Mouse (Mus musculus) liver, embryonic 11.5 days (tissue): ENCODE data around the gene 1810010D01Rik. TPM values are rescaled to one million over a fixed set of nuclear protein-coding genes. Genes with fewer than 3 reads are reported as not detected.

Experiments used
- ATAC-seq: fragments of 200-750 bp; cut with Nextera tagmentation; replicated peaks from 2 replicates; pipeline ENCODE4 v1.8.0; 2017; ENCODE audit warnings: moderate number of reproducible peaks, mild to moderate bottlenecking, moderate TSS enrichment, moderate library complexity; ENCODE audit not compliant: low FRiP score
- DNase-seq: peaks from one replicate; pipeline ENCODE4 v3.0.0-alpha.2; 2017; ENCODE audit warnings: low spot score
- H3K27ac ChIP-seq: fragments of 300-500 bp; sonication (generic); 2 replicates; pipeline ENCODE4 v1.5.1; 2014; ENCODE audit warnings: mild to moderate bottlenecking, low read depth, low read length, control low read depth
- H3K27me3 ChIP-seq: fragments of 300-500 bp; sonication (generic); replicated peaks from 2 replicates; pipeline ENCODE4 v1.6.1; 2014; ENCODE audit warnings: low read length, mixed read lengths; ENCODE audit not compliant: control insufficient read depth, insufficient read depth
- H3K36me3 ChIP-seq: fragments of 300-500 bp; sonication (generic); 2 replicates; pipeline ENCODE4 v1.6.1; 2014; ENCODE audit warnings: mild to moderate bottlenecking, low read length, moderate library complexity, mixed read lengths; ENCODE audit not compliant: control insufficient read depth, insufficient read depth
- H3K4me1 ChIP-seq: fragments of 300-500 bp; sonication (generic); replicated peaks from 2 replicates; pipeline ENCODE4 v1.6.1; 2014; ENCODE audit warnings: low read length, mixed read lengths; ENCODE audit not compliant: control insufficient read depth, insufficient read depth
- H3K4me2 ChIP-seq: fragments of 300-500 bp; sonication (generic); 2 replicates; pipeline ENCODE4 v1.6.1; 2014; ENCODE audit warnings: mild to moderate bottlenecking, control low read depth, moderate library complexity
- H3K4me3 ChIP-seq: fragments of 300-500 bp; sonication (generic); 2 replicates; pipeline ENCODE4 v1.5.1; 2014; ENCODE audit warnings: low read depth, low read length, control low read depth
- H3K9ac ChIP-seq: fragments of 300-500 bp; sonication (generic); 2 replicates; pipeline ENCODE4 v1.6.1; 2014; ENCODE audit warnings: low read depth, low read length, control low read depth
- H3K9me3 ChIP-seq: fragments of 300-500 bp; sonication (generic); 2 replicates; pipeline ENCODE4 v1.6.1; 2016; ENCODE audit warnings: low read length, inconsistent platforms, mixed read lengths; ENCODE audit not compliant: control insufficient read depth
- WGBS: fragments of 180-500 bp; shearing (Covaris S2); extraction: QIAGEN DNeasy Blood & Tissue Kit; methylation state at CpG from one replicate; pipeline ENCODE4 v1.1.7; 2014; 5-methylcytosine and 5-hydroxymethylcytosine counted together
- polyA plus RNA-seq: library from polyadenylated mRNA; unstranded; fragments of >200 nt; fragmentation: Nextera tagmentation; extraction: Ambion mirVana; gene quantifications from 2 replicates; pipeline ENCODE4 v1.2.1, GENCODE M21; 2014

The 1810010D01Rik gene
- polyA plus RNA-seq, 1 experiment from 2014 or later: 0.67 TPM

- 82% methylated on average over 4 of the region's 4 CpGs for WGBS
- no peak overlapping the region for H3K4me3 ChIP-seq
- H3K27ac ChIP-seq: no peak overlapping the region
- H3K9me3 ChIP-seq: no peaks in the 10 kb centered on the region
- no peak for ATAC-seq
- no peak overlapping the region for H3K4me2 ChIP-seq
- no peaks in the 10 kb centered on the region for H3K27me3 ChIP-seq
- no peaks in the 10 kb centered on the region for H3K36me3 ChIP-seq
- H3K9ac ChIP-seq: no peak overlapping the region
- DNase-seq: no peak
- no peaks in the 10 kb centered on the region for H3K4me1 ChIP-seq
Measured at GRCm38 (mm10) chr7:145240929-145241328, 33.0 kb upstream of the 1810010D01Rik start.

GRCm38 (mm10) chr7:145239736-145240505, 32.0 kb upstream of the 1810010D01Rik start:
- H3K4me3 ChIP-seq: no peak overlapping the region
- H3K9ac ChIP-seq: no peak overlapping the region
- no peaks in the 10 kb centered on the region for H3K36me3 ChIP-seq
- ATAC-seq: no peak
- H3K4me1 ChIP-seq: no peaks in the 10 kb centered on the region
- no peaks in the 10 kb centered on the region for H3K9me3 ChIP-seq
- no peak overlapping the region for H3K4me2 ChIP-seq
- 74% methylated on average over 8 of the region's 8 CpGs for WGBS
- no peaks in the 10 kb centered on the region for H3K27me3 ChIP-seq
- no peak for DNase-seq
- H3K27ac ChIP-seq: no peak overlapping the region

- Histone ChIP-seq H3K9me3 (no peaks in the 10 kb centered on the region), H3K27me3 (no peaks in the 10 kb centered on the region), H3K4me3 (no peak overlapping the region), H3K36me3 (no peaks in the 10 kb centered on the region), H3K4me1 (no peaks in the 10 kb centered on the region), H3K9ac (no peak overlapping the region), H3K27ac (no peak overlapping the region), H3K4me2 (no peak overlapping the region)
- DNase-seq: no peak
- WGBS: 58% methylated on average over 6 of the region's 6 CpGs
- ATAC-seq: no peak
Measured at GRCm38 (mm10) chr7:145239145-145239544, 31.2 kb upstream of the 1810010D01Rik start.

DNA sequence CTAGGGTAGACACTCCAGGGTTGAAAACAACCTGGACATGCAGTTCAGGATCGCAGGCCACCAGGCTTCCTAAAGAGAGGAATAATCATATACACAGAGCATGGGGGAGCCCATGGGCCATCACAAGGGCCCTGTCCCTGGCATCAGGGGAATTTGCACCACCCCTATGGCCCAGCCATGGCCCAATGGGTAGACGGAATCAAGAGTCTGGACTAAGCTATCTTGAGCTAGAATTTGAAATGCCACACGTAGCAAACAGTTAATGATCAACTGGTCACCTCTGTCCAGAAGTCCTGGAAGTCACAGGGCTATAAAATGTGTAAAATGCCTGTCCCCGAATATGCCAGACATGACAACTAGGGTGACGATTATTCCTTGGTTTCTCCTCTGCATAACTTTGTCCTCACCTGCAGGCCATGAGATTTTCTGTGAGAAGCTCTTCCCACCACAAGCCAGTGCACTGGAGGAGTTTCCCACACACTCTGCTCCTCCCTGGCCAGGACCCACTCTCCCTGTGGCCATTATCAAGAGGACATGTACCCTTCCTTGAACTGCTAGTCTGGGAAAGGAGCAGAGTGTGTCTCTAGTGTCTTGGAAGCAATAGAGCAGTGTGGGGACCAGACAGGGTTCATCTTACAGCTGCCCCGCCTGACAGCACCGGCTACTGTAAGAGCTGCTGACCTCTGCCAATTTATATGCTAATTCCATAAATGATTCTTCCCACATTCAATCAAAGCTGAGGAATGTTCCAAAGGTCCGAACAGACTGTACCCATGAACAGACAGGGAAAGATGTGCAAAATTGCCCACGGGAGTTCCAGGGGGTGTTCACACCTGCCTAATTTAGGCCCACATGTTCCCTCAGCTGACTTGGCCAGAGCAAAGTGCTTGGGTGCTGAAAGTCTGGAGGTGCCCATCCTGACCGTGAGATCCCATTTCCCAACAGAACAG, 27.2 kb upstream of the 1810010D01Rik start:
- no peak overlapping the region for H3K27ac ChIP-seq
- H3K4me3 ChIP-seq: no peak overlapping the region
- H3K4me1 ChIP-seq: no peaks in the 10 kb centered on the region
- DNase-seq: no peak
- WGBS: 74% methylated on average over 10 of the region's 10 CpGs
- no peak for ATAC-seq
- no peaks in the 10 kb centered on the region for H3K36me3 ChIP-seq
- H3K27me3 ChIP-seq: no peaks in the 10 kb centered on the region; the same call in 1 of the 2 replicates
- H3K9me3 ChIP-seq: no peaks in the 10 kb centered on the region
- no peak overlapping the region for H3K4me2 ChIP-seq
- H3K9ac ChIP-seq: no peak overlapping the region

DNA sequence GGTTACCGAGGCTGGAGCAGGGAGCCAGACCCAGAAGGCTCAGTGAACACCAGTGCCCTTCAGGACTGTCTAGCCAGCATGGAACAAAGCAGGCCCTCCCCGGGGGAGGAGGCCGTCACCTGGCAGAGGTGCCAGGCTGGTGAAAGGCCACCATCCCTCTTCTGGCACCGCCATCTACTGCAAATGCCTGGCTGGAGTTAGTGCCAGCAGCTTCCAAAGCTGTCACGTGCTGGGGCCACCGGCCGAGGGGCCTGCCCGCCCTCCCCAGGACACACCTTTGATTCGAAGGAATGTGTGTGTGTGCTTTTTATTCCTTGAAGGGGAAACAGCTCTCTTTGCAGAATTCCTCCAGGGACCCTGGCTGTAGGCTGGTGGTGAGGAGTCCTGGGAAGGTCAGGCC, 23.7 kb upstream of the 1810010D01Rik start:
- 82% methylated on average over 9 of the region's 9 CpGs for WGBS
- no peaks in the 10 kb centered on the region for H3K36me3 ChIP-seq
- no peaks in the 10 kb centered on the region for H3K4me1 ChIP-seq
- no peaks in the 10 kb centered on the region for H3K9me3 ChIP-seq
- no peak for ATAC-seq
- no peak overlapping the region for H3K4me3 ChIP-seq
- H3K27ac ChIP-seq: no peak overlapping the region
- DNase-seq: no peak
- H3K9ac ChIP-seq: no peak overlapping the region
- no peak overlapping the region for H3K4me2 ChIP-seq
- no peaks in the 10 kb centered on the region; the same call in 1 of the 2 replicates for H3K27me3 ChIP-seq

- DNase-seq: no peak
- no peak overlapping the region for H3K9ac ChIP-seq
- no peaks in the 10 kb centered on the region for H3K27me3 ChIP-seq
- H3K27ac ChIP-seq: no peak overlapping the region
- no peak overlapping the region for H3K4me2 ChIP-seq
- no peak overlapping the region for H3K4me3 ChIP-seq
- H3K9me3 ChIP-seq: no peaks in the 10 kb centered on the region
- no peaks in the 10 kb centered on the region for H3K36me3 ChIP-seq
- H3K4me1 ChIP-seq: no peaks in the 10 kb centered on the region
- WGBS: 87% methylated on average over 6 of the region's 6 CpGs
- ATAC-seq: no peak
Measured at GRCm38 (mm10) chr7:145226641-145227040, 18.7 kb upstream of the 1810010D01Rik start.

DNA sequence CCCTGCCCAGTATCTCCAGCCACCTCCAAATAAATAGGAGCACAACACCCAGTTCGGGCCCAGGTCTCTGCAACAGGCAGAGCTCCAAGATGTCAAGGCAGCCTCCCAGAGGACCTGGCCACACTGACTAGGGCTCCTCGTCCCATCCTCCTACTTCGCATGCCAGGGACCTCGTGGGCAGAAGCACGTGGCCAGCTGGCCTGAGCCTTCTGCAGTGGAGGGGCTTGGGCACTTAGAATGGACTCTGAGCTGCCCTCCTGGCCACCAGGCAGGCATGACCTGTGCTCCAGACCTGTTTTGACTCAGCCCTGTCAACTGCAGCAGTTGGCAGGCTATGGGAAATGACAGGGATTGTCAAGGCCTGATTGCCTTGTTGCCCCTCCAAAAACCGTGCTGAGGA, 17.7 kb upstream of the 1810010D01Rik start:
- no peak overlapping the region for H3K9ac ChIP-seq
- H3K27ac ChIP-seq: no peak overlapping the region
- ATAC-seq (no peak), DNase-seq (no peak)
- H3K27me3 ChIP-seq: no peaks in the 10 kb centered on the region
- no peaks in the 10 kb centered on the region for H3K36me3 ChIP-seq
- no peaks in the 10 kb centered on the region for H3K4me1 ChIP-seq
- WGBS: 75% methylated on average over 6 of the region's 6 CpGs
- no peak overlapping the region for H3K4me3 ChIP-seq
- no peak overlapping the region for H3K4me2 ChIP-seq
- H3K9me3 ChIP-seq: no peaks in the 10 kb centered on the region

GRCm38 (mm10) chr7:145221841-145222689, 14.1 kb upstream of the 1810010D01Rik start:
- Histone ChIP-seq H3K9ac (no peak overlapping the region), H3K27me3 (no peaks in the 10 kb centered on the region), H3K4me3 (no peak overlapping the region), H3K4me1 (no peaks in the 10 kb centered on the region), H3K4me2 (no peak overlapping the region), H3K36me3 (no peaks in the 10 kb centered on the region), H3K27ac (no peak overlapping the region), H3K9me3 (no peaks in the 10 kb centered on the region)
- peak; percentile 39; the same call in 1 of the 2 replicates for ATAC-seq
- WGBS: 29% methylated on average over 2 of the region's 2 CpGs
- no peak for DNase-seq
